Mouse (Mus musculus): ENCODE measurements around the gene Mlycd. TPM values are rescaled to one million over a fixed set of nuclear protein-coding genes. Genes with fewer than 3 reads are reported as not detected.

Gene Mlycd
- polyA plus RNA-seq, 1 experiment from 2014 or later, result 15.3 TPM

- Histone ChIP-seq H3K27ac (replicated peaks) (no peak overlapping the region), H3K9ac (no peak overlapping the region), H3K27me3 (no peaks in the 10 kb centered on the region), H3K4me2 (replicated peaks) (no peak overlapping the region), H3K4me3 (replicated peaks) (no peak overlapping the region), H3K4me1 (no peaks in the 10 kb centered on the region), H3K9me3 (replicated peaks) (no peaks in the 10 kb centered on the region), H3K36me3 (peaks cover 41% of the 10 kb centered on the region)
- WGBS, result 69% methylated on average over 10 of the region's 10 CpGs
- no peak for ATAC-seq (ENCODE audit: insufficient number of reproducible peaks, low FRiP score, low TSS enrichment, low read depth)
Observed at GRCm38 (mm10) chr8:119403912-119404311, 9.2 kb downstream of the Mlycd start.

GRCm38 (mm10) chr8:119404648-119405047 is 10.0 kb downstream of the Mlycd start:
- 92% methylated on average over 5 of the region's 5 CpGs for WGBS
- no peak overlapping the region for H3K27ac ChIP-seq (replicated peaks)
- H3K36me3 ChIP-seq, result peaks cover 48% of the 10 kb centered on the region
- no peak overlapping the region for H3K4me2 ChIP-seq (replicated peaks)
- no peaks in the 10 kb centered on the region for H3K9me3 ChIP-seq (replicated peaks)
- no peak overlapping the region for H3K4me3 ChIP-seq (replicated peaks)
- H3K9ac ChIP-seq, result no peak overlapping the region
- no peaks in the 10 kb centered on the region for H3K4me1 ChIP-seq
- no peak for ATAC-seq (ENCODE audit: insufficient number of reproducible peaks, low FRiP score, low TSS enrichment, low read depth)
- no peaks in the 10 kb centered on the region for H3K27me3 ChIP-seq

DNA sequence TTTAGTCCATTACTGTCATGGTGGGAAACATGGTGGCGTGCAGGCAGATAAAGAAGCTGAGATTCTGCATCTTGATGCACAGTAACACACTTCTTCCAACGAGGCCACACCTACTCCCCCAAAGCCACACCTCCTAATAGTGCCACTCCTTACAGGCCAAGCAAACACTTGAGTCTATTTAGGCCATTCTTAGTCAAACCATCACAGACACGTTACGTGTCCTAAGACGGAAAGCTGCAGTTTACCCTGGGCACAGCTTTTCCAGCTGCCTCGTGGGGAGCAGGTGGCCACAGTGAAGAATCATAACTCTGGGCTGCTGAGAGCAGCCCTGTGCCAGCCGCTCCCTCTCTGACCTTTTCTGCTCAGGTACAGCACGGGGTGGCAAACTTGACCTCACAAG is 13.6 kb downstream of the Mlycd start:
- Histone ChIP-seq H3K9ac (no peak overlapping the region), H3K4me2 (replicated peaks) (no peak overlapping the region), H3K4me1 (0 out of 2 replicates have a peak, but pooled peaks cover 5% of the 10 kb centered on the region), H3K27me3 (no peaks in the 10 kb centered on the region), H3K27ac (replicated peaks) (no peak overlapping the region), H3K4me3 (replicated peaks) (no peak overlapping the region), H3K36me3 (peaks cover 64% of the 10 kb centered on the region), H3K9me3 (replicated peaks) (no peaks in the 10 kb centered on the region)
- ATAC-seq (ENCODE audit: insufficient number of reproducible peaks, low FRiP score, low TSS enrichment, low read depth), result no peak
- WGBS, result 88% methylated on average over 8 of the region's 8 CpGs

GRCm38 (mm10) chr8:119412037-119412734 is 17.5 kb downstream of the Mlycd start:
- H3K9me3 ChIP-seq (replicated peaks), result no peaks in the 10 kb centered on the region
- H3K9ac ChIP-seq, result no peak overlapping the region
- no peak for ATAC-seq (ENCODE audit: insufficient number of reproducible peaks, low FRiP score, low TSS enrichment, low read depth)
- H3K4me3 ChIP-seq (replicated peaks), result no peak overlapping the region
- 57% methylated on average over 10 of the region's 10 CpGs for WGBS
- 0 out of 2 replicates have a peak, but pooled peaks cover 5% of the 10 kb centered on the region for H3K4me1 ChIP-seq
- no peak overlapping the region for H3K27ac ChIP-seq (replicated peaks)
- H3K27me3 ChIP-seq, result no peaks in the 10 kb centered on the region
- H3K4me2 ChIP-seq (replicated peaks), result no peak overlapping the region
- peaks cover 46% of the 10 kb centered on the region for H3K36me3 ChIP-seq

DNA sequence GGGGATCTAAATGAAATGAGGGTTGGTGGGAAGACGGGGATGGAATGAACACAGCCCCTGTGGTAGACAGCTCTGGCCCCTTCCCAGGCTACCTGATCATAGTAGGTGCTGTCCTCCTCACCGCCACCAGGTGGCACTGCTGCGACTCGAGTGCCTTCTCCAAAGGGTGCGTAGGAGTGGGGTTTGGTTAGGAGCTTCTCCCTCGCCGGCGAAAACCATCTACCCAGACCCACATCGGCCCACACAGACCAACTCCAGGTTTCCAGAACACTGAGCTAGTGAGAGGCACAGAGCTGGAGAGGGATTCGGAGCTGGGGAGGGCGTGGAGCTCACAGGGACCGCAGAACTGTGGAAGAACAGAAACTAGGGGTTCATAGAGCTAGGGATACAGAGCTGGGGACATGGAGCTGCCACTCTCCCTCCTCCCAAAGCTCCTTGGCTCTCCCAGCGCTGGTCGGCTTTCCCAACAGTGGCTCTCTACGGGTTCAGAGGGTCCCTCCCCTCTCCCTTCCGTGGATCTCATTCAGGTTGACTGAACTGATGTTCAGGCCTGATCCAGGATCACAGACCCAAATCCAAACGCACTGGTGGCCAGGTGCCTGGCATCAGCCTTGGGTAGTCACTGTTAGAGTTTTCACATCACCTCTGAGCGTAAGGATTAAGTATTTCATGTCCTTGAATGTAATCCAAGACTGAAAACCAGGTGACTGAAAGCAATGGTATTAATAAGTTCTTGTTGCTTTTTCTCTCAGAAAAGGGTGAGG is 18.2 kb downstream of the Mlycd start:
- 0 out of 2 replicates have a peak, but pooled peaks cover 5% of the 10 kb centered on the region for H3K4me1 ChIP-seq
- H3K27me3 ChIP-seq, result no peaks in the 10 kb centered on the region
- no peak for ATAC-seq (ENCODE audit: insufficient number of reproducible peaks, low FRiP score, low TSS enrichment, low read depth)
- H3K27ac ChIP-seq (replicated peaks), result no peak overlapping the region
- H3K4me3 ChIP-seq (replicated peaks), result peak overlapping the region; percentile 21; the same call in 1 of the 2 replicates
- WGBS, result 11% methylated on average over 18 of the region's 18 CpGs
- no peak overlapping the region for H3K9ac ChIP-seq
- no peaks in the 10 kb centered on the region for H3K9me3 ChIP-seq (replicated peaks)
- H3K4me2 ChIP-seq (replicated peaks), result peak overlapping the region; percentile 52
- H3K36me3 ChIP-seq, result peaks cover 39% of the 10 kb centered on the region

DNA sequence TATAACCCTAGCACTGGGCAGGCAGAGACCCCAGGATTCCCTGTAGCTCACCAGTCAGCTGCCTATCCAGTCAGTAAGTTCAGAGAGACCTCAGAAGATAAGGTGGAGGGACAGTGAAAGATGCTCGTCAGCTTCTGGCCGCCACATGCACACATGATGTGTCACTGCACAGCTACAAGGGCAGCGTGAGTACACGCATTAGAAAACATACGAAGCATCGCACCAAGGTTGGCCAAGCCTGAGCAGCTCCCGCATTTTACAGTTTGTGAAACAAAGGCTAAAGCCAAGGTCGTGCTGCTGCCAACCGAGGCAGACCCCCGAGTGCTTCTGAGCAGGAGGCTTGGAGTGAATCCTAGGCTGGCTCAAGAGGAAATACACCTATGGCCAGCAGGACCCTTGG is 18.9 kb downstream of the Mlycd start:
- H3K36me3 ChIP-seq, result peaks cover 32% of the 10 kb centered on the region
- no peak overlapping the region for H3K4me2 ChIP-seq (replicated peaks)
- H3K27ac ChIP-seq (replicated peaks), result no peak overlapping the region
- no peak overlapping the region for H3K9ac ChIP-seq
- no peaks in the 10 kb centered on the region for H3K27me3 ChIP-seq
- no peak overlapping the region for H3K4me3 ChIP-seq (replicated peaks)
- no peak for ATAC-seq (ENCODE audit: insufficient number of reproducible peaks, low FRiP score, low TSS enrichment, low read depth)
- 0 out of 2 replicates have a peak, but pooled peaks cover 5% of the 10 kb centered on the region for H3K4me1 ChIP-seq
- WGBS, result 85% methylated on average over 10 of the region's 10 CpGs
- H3K9me3 ChIP-seq (replicated peaks), result no peaks in the 10 kb centered on the region

DNA sequence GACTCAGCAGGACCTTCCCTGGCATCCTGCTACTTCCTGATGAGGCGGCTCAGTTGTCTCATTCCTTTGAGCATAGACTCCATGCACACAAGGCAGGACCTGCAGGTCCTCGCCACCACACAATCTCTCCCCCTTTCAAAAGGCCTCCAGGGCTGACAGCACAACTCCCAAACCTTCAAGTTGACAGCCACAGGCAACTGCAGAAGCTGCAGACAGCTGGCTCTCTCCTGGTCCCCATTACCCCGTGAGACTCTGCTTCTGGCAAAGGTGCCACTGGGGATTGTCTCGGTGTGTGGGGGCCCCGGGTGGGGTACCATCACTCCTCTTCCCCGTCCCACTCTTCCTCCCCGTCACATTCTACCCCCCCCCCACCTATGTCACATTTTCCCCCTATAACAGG is 25.6 kb downstream of the Mlycd start:
- H3K36me3 ChIP-seq, result no peaks in the 10 kb centered on the region
- 53% methylated on average over 7 of the region's 7 CpGs for WGBS
- H3K9me3 ChIP-seq (replicated peaks), result no peaks in the 10 kb centered on the region
- H3K4me3 ChIP-seq (replicated peaks), result no peak overlapping the region
- H3K27ac ChIP-seq (replicated peaks), result no peak overlapping the region
- H3K27me3 ChIP-seq, result no peaks in the 10 kb centered on the region
- H3K4me1 ChIP-seq, result peaks cover 42% of the 10 kb centered on the region
- no peak for ATAC-seq (ENCODE audit: insufficient number of reproducible peaks, low FRiP score, low TSS enrichment, low read depth)
- no peak overlapping the region for H3K4me2 ChIP-seq (replicated peaks)
- H3K9ac ChIP-seq, result no peak overlapping the region

DNA sequence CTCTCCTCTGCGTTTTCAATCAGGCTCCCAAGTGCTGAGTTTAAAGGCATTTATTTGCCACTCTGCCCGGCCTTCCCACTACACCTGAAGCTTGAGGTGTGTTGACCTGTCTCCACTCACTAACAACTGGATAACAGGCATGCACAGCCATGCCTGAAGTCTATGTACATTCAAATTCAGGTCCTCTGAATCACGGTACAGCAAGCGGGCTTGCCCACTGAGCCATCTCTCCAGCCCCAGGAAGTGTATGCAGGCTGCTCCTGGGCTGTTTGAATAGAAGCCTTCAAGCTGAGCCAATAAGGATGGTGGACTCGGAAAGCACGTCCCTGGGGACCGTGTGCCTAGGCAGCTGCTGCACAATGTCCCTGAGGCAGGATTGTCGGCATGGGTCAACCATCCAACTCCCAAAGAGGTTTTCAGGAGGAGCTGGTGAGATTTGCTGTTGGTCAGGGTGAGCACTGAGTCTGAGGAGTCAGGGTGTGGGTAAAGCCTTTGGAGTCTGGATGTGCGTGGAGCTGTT is 27.0 kb downstream of the Mlycd start:
- H3K9me3 ChIP-seq (replicated peaks), result no peaks in the 10 kb centered on the region
- 39% methylated on average over 9 of the region's 9 CpGs for WGBS
- no peaks in the 10 kb centered on the region for H3K27me3 ChIP-seq
- no peak for ATAC-seq (ENCODE audit: insufficient number of reproducible peaks, low FRiP score, low TSS enrichment, low read depth)
- H3K4me1 ChIP-seq, result peaks cover 42% of the 10 kb centered on the region
- H3K9ac ChIP-seq, result no peak overlapping the region
- H3K4me2 ChIP-seq (replicated peaks), result no peak overlapping the region
- H3K36me3 ChIP-seq, result no peaks in the 10 kb centered on the region
- no peak overlapping the region for H3K4me3 ChIP-seq (replicated peaks)
- H3K27ac ChIP-seq (replicated peaks), result peak overlapping the region; percentile 70; the same call in 1 of the 2 replicates

DNA sequence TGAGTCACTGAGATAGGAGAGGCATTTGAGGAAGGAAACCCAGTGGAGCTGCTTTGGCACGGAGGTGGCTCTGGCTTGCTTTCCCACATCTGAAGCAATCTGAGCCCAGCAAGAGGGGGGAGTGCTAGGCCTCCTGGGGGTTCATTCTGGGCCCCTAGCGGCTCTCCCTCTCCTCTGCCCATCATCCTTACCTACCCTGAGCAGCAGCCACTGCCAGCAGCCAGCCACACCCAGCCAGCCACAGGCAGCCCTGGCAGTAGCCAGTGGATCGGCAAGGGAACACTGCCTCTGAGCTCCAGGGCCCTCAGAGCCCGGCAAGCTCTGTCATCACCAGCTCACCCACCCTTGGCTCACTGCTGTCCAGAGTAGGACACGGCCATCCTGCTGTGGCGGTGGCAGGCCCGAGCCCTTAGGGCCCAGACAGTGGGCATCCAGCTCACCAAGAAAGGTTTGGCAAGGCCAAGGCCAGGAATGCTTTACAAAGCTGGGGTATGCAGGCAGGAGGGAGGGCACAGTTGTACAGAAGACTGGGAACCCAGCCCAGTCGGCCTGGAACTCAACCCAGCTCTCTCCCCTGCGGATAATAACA is 27.5 kb downstream of the Mlycd start:
- 42% methylated on average over 9 of the region's 9 CpGs for WGBS
- no peaks in the 10 kb centered on the region for H3K36me3 ChIP-seq
- no peak overlapping the region for H3K4me3 ChIP-seq (replicated peaks)
- H3K27me3 ChIP-seq, result no peaks in the 10 kb centered on the region
- H3K4me2 ChIP-seq (replicated peaks), result no peak overlapping the region
- H3K9me3 ChIP-seq (replicated peaks), result no peaks in the 10 kb centered on the region
- peaks cover 42% of the 10 kb centered on the region for H3K4me1 ChIP-seq
- no peak overlapping the region for H3K9ac ChIP-seq
- ATAC-seq (ENCODE audit: insufficient number of reproducible peaks, low FRiP score, low TSS enrichment, low read depth), result peak; percentile 51
- peak overlapping the region; percentile 70 for H3K27ac ChIP-seq (replicated peaks)

- no peak overlapping the region for H3K4me3 ChIP-seq (replicated peaks)
- no peak overlapping the region for H3K4me2 ChIP-seq (replicated peaks)
- peak overlapping the region; percentile 40 for H3K27ac ChIP-seq (replicated peaks)
- no peak overlapping the region for H3K9ac ChIP-seq
- 35% methylated on average over 9 of the region's 9 CpGs for WGBS
- H3K9me3 ChIP-seq (replicated peaks), result no peaks in the 10 kb centered on the region
- no peaks in the 10 kb centered on the region for H3K27me3 ChIP-seq
- ATAC-seq (ENCODE audit: insufficient number of reproducible peaks, low FRiP score, low TSS enrichment, low read depth), result no peak
- peaks cover 54% of the 10 kb centered on the region for H3K4me1 ChIP-seq
- H3K36me3 ChIP-seq, result no peaks in the 10 kb centered on the region
Observed at GRCm38 (mm10) chr8:119423631-119424141, 29.0 kb downstream of the Mlycd start.

GRCm38 (mm10) chr8:119424199-119424733 is 29.6 kb downstream of the Mlycd start:
- Histone ChIP-seq H3K27me3 (no peaks in the 10 kb centered on the region), H3K27ac (replicated peaks) (peak overlapping the region; percentile 40), H3K36me3 (no peaks in the 10 kb centered on the region), H3K9ac (no peak overlapping the region), H3K4me1 (peaks cover 54% of the 10 kb centered on the region), H3K9me3 (replicated peaks) (no peaks in the 10 kb centered on the region), H3K4me3 (replicated peaks) (no peak overlapping the region), H3K4me2 (replicated peaks) (no peak overlapping the region)
- 85% methylated on average over 10 of the region's 10 CpGs for WGBS
- no peak for ATAC-seq (ENCODE audit: insufficient number of reproducible peaks, low FRiP score, low TSS enrichment, low read depth)

Data from embryonic facial prominence, embryonic 15.5 days (tissue).